Mouse (Mus musculus) adrenal gland, adult 2 months (tissue): ENCODE measurements at regions not wholly inside any gene's neighbourhood (a gene's known extent, or its start where the extent isn't known, plus 50 kb on each side); places are given as distances from the start of the nearest gene placed in this dataset.

Experiments
- DNase-seq: peaks from one replicate; pipeline ENCODE4 v3.0.0; 2021

GRCm38 (mm10) chr9:85134900-85135299 lies 177.7 kb upstream of the Gm11114 start:
- DNase-seq, result no peak

GRCm38 (mm10) chr9:85136715-85137582 lies 175.6 kb upstream of the Gm11114 start:
- no peak for DNase-seq

- no peak for DNase-seq
These were observed 172.7 kb upstream of the Gm11114 start for GRCm38 (mm10) chr9:85139891-85140290.

- no peak for DNase-seq
These were observed 168.2 kb upstream of the Gm11114 start for GRCm38 (mm10) chr9:85144363-85144762.

GRCm38 (mm10) chr9:85165632-85166031 lies 146.9 kb upstream of the Gm11114 start:
- no peak for DNase-seq

GRCm38 (mm10) chr9:85167243-85167642 lies 145.3 kb upstream of the Gm11114 start:
- no peak for DNase-seq

GRCm38 (mm10) chr9:85174431-85174830 lies 138.1 kb upstream of the Gm11114 start:
- no peak for DNase-seq

GRCm38 (mm10) chr9:85201202-85201601 lies 111.4 kb upstream of the Gm11114 start:
- DNase-seq, result no peak

- DNase-seq, result no peak
These were observed 87.7 kb upstream of the Gm11114 start for GRCm38 (mm10) chr9:85224870-85225269.
